Comparison of ENCODE assay signal across 7 mouse cellular contexts in the genomic region with DNA sequence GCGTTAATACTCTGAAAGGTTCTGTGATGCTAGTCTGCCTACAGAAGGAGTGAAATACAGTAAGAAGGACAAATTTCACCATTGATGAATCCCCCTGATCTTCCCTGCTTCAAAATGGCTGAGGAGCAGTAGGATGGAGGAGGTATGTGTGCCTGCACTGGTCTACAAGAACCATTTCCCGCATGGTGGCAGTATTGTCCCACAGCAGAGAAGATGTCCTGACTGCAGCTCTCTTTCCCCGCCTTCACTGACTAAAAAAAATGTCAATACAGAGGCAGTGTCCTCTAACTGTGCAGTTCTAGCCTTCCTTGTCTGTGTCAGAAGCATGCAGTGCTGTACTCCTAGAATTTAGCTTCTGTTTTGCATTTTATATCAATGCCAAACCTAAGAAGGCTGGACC.
DNase-seq lines count a peak whose midpoint lies in the region; ATAC-seq and TF ChIP-seq lines count a peak whose summit lies in the region.
"Not testable (repeated sequence)": the region's sequence is repeated elsewhere in the genome, so short reads cannot be mapped to it uniquely, and the experiment has no call there.

No protein-coding gene starts in this region.

- H3K4me3 ChIP-seq in embryonic facial prominence, embryonic 15.5 days (replicated peaks) = peak overlapping the region; percentile 32
- H3K4me3 ChIP-seq in heart, embryonic 12.5 days = peak overlapping the region; percentile 23; the same call in 1 of the 2 replicates
- H3K4me3 ChIP-seq in limb, embryonic 14.5 days (replicated peaks; ENCODE audit: low read length) = peak overlapping the region; percentile 23
- H3K4me3 ChIP-seq in megakaryocyte, embryonic 14.5 days (replicated peaks) = peak overlapping the region; percentile 89
- peak overlapping the region; percentile 28 for H3K4me3 ChIP-seq in neural tube, embryonic 15.5 days (replicated peaks)

- WGBS in embryonic facial prominence, embryonic 15.5 days = 68% methylated on average over 3 of the region's 3 CpGs
- WGBS in heart, embryonic 12.5 days = 67% methylated on average over 3 of the region's 3 CpGs
- WGBS in limb, embryonic 14.5 days = 62% methylated on average over 3 of the region's 3 CpGs
- WGBS in neural tube, embryonic 15.5 days = 64% methylated on average over 3 of the region's 3 CpGs

- peak overlapping the region; percentile 29; the same call in 1 of the 2 replicates for H3K4me2 ChIP-seq in embryonic facial prominence, embryonic 15.5 days (replicated peaks)
- H3K4me2 ChIP-seq in heart, embryonic 12.5 days = peak overlapping the region; percentile 55
- 0 out of 2 replicates have a peak overlapping the region, but pooled peaks have one; percentile 19 for H3K4me2 ChIP-seq in limb, embryonic 14.5 days (replicated peaks; ENCODE audit: low read depth, low read length, severe bottlenecking)
- peak overlapping the region; percentile 48 for H3K4me2 ChIP-seq in neural tube, embryonic 15.5 days

- H3K27ac ChIP-seq in embryonic facial prominence, embryonic 15.5 days (replicated peaks); heart, embryonic 12.5 days (ENCODE audit: poor library complexity, severe bottlenecking); limb, embryonic 14.5 days (replicated peaks; ENCODE audit: low read depth, low read length): not testable (repeated sequence)
- peak overlapping the region; percentile 78 for H3K27ac ChIP-seq in neural tube, embryonic 15.5 days (replicated peaks)

- H3K4me1 ChIP-seq in embryonic facial prominence, embryonic 15.5 days; heart, embryonic 12.5 days (replicated peaks); limb, embryonic 14.5 days (ENCODE audit: control insufficient read depth, insufficient read depth, low read length); neural tube, embryonic 15.5 days: not testable (repeated sequence)
- peaks cover 72% of the 10 kb centered on the region for H3K4me1 ChIP-seq in megakaryocyte, embryonic 14.5 days

- not testable (repeated sequence) for H3K9me3 ChIP-seq in embryonic facial prominence, embryonic 15.5 days (replicated peaks); heart, embryonic 12.5 days (replicated peaks); limb, embryonic 14.5 days (ENCODE audit: control insufficient read depth, low read length); megakaryocyte, embryonic 14.5 days; neural tube, embryonic 15.5 days (replicated peaks)

- H3K9ac ChIP-seq in embryonic facial prominence, embryonic 15.5 days; heart, embryonic 12.5 days; limb, embryonic 14.5 days (ENCODE audit: low read depth, low read length, severe bottlenecking); neural tube, embryonic 15.5 days (replicated peaks): not testable (repeated sequence)

- ATAC-seq in embryonic facial prominence, embryonic 15.5 days (ENCODE audit: insufficient number of reproducible peaks, low FRiP score, low TSS enrichment, low read depth); heart, embryonic 12.5 days (ENCODE audit: insufficient number of reproducible peaks, low FRiP score): not testable (repeated sequence)
- peak; percentile 24 for ATAC-seq in inflammation-experienced regulatory T-cells, adult 6 months
- ATAC-seq in limb, embryonic 14.5 days (ENCODE audit: low FRiP score, low read depth) = peak; percentile 60; the same call in 1 of the 2 replicates
- peak; percentile 45; the same call in 1 of the 2 replicates for ATAC-seq in neural tube, embryonic 15.5 days (ENCODE audit: low FRiP score)

- H3K27me3 ChIP-seq in embryonic facial prominence, embryonic 15.5 days; heart, embryonic 12.5 days (replicated peaks); limb, embryonic 14.5 days (ENCODE audit: control insufficient read depth, insufficient read depth, low read length); megakaryocyte, embryonic 14.5 days (replicated peaks); neural tube, embryonic 15.5 days (replicated peaks): not testable (repeated sequence)

- TF ChIP-seq POLR2A in limb, embryonic 14.5 days (IDR thresholded peaks at IDR 0.05; ENCODE audit: borderline replicate concordance, extremely low read depth, insufficient read depth, insufficient read length) = not testable (repeated sequence)

- H3K36me3 ChIP-seq in embryonic facial prominence, embryonic 15.5 days; limb, embryonic 14.5 days (ENCODE audit: control insufficient read depth, insufficient read depth, low read length); megakaryocyte, embryonic 14.5 days (replicated peaks; ENCODE audit: low read length); neural tube, embryonic 15.5 days: not testable (repeated sequence)
- peaks cover 33% of the 10 kb centered on the region for H3K36me3 ChIP-seq in heart, embryonic 12.5 days

- DNase-seq in ZHBTc4 (ENCODE audit: low read depth, low spot score) = peak; percentile 83
- DNase-seq in limb, embryonic 14.5 days (ENCODE audit: low spot score) = peak; percentile 80

Comparison
In these comparisons a context has a peak if more than half of its experiments do, and no peak if none do; other contexts are left out.
1. H3K4me3 ChIP-seq: peak in every context shown above with its lines; median percentile 89 in megakaryocyte, embryonic 14.5 days; 32 in embryonic facial prominence, embryonic 15.5 days; 28 in neural tube, embryonic 15.5 days; 23 in heart, embryonic 12.5 days; 23 in limb, embryonic 14.5 days.